Mouse (Mus musculus) right cerebral cortex, postnatal 14 days (tissue): ENCODE data around the gene 1700025C18Rik.

Experiments used
- DNase-seq: peaks from one replicate; pipeline ENCODE4 v3.0.0; 2022

The 1700025C18Rik gene

DNA sequence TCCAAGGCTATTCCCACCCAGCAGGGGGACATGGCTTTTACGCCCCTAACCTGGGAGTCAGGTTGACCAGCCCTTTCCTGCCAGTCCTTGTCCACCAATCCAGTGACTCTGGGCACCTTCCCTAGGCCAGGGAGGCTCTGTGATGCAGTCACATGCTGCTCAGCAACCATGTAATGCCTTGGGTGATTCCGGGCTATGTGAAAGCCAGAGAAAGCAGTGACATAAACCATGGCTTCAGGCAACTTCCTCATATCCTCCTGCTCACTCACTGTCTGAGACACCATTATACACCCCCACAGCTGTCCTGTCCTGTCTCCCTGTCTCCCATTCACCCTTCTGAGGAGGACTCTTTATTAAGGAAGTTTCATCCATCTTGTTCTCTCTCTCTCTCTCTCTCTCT lies at the start of gene 1700025C18Rik:
Gene 1700025C18Rik, minus strand, starts transcription at position 101 of the 400 bp plus-strand sequence.
- no peak for DNase-seq

- DNase-seq, result no peak
Observed at GRCm38 (mm10) chr2:165136049-165136448, 45.5 kb upstream of the 1700025C18Rik start.

GRCm38 (mm10) chr2:165133566-165133965 lies 43.0 kb upstream of the 1700025C18Rik start:
- DNase-seq, result no peak

DNA sequence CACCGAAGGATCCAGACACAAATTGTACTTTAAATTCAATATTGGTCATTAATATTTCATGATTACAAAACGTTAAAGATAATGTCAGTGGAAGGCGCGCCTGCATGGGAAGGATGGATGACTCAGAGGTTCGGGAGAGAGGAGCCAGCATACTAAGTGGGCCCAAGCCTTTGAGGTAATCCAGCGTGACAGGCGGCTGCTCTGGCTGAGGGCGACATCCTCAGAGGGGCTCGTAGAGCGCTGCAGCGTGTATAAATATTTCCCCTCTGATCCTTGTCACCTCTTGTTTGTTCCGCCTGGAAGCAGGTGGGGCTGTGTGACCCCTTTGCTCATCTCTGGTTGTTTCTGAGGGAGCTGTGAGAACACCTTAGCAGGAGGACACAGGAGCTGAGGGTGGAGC lies 40.9 kb upstream of the 1700025C18Rik start:
- DNase-seq, result no peak

- no peak for DNase-seq
Observed at GRCm38 (mm10) chr2:165129189-165129588, 38.6 kb upstream of the 1700025C18Rik start.

DNA sequence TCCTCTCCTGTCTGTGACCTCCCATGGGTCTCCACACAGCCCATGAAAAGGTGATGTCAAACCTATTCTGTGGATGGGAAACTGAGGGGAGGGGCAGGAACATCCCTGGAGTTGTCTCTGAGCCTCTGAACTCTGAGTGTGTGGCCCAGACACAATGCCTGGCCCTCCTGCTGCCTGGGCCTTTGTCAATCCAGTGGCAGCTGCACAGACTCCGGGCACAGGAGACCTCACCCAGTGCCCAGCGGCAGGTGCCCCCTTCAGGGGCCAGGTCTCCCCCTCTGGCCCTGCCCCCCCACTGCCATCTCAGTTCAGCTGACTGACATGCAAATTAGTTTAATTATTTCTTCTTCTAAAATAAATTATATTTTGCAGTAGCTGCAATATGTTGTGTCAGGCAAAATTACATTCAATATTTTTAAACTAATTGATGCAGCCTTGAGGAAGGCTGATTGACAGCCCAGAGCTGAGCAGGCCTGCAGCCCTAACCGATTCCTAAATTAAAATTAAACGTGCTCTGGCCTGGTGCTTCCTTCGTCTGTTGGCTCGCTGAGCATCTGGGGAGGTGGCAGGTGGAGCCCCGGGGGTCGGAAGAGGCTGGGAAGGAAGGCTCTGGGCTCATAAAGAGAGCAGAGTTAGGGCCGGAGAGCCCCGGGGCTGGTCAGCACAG lies 36.5 kb upstream of the 1700025C18Rik start:
- DNase-seq, result no peak

DNA sequence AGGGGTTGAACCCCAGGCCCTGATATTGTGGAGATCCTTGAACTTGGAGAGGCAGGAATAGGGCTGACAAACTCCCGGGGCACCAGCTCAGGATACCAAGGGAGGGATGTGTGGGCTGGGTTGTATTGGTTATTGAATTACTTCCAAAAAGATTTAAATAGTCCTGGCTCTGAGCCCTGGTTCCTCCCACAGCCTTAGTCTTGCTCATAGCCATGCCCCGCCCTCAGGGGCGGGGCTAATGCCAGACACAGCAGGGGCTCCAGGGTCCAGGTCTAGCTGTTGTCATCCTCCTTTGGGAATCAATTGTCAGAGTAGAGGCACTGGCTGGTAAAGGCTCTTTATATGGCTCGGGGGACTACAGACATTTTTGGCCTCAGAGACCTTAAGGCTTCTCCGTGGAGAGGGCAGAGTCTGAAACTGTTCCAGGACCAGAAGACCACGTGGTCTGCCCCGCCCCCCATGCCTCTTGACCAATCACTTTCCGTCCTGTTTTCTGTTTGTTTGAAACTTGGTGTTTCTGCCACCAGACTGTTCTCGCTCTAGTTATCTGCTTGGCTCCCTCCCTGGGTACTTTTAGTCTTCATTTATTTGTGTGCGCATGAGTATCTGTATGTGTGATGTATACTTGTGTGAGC lies 30.8 kb upstream of the 1700025C18Rik start:
- DNase-seq, result no peak

DNA sequence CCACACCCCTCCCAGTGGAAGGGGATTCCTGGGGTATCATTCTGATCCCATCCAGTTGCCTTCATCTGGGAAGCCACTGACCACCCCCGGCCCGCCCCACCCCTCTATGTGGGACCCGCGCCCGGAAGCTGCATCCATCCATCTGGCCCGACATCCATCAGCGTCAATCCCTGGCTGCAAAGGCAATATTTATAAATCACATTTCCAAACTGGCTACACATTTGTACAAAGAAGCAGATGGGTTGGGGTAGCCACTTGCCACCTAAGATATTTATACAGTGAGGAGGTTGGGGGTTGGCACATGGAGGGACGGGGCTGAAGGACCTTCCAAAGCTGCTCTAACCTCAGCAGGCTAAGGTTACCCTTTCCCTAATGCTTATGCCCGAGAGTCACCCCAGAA lies 30.2 kb upstream of the 1700025C18Rik start:
- DNase-seq, result no peak

DNA sequence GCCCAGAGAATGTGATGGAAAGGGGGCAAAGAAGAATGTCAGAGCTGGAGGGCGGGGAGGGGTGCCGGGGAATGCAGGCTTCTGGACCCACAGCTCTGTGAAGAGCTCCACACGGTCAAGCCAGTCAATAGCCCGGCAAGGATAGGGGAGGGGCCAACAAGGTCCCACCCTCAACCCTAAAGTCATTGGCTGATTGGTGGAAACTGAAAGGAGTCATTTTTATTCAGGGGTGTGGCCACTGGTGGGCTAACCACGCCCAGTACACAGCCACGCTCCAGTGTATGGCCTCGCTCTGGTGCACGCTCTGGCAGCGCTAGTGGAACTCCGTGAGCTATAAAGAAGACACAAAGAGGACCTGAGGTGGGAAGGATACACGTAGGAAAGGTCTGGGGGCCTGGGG lies 23.2 kb upstream of the 1700025C18Rik start:
- DNase-seq, result no peak

DNA sequence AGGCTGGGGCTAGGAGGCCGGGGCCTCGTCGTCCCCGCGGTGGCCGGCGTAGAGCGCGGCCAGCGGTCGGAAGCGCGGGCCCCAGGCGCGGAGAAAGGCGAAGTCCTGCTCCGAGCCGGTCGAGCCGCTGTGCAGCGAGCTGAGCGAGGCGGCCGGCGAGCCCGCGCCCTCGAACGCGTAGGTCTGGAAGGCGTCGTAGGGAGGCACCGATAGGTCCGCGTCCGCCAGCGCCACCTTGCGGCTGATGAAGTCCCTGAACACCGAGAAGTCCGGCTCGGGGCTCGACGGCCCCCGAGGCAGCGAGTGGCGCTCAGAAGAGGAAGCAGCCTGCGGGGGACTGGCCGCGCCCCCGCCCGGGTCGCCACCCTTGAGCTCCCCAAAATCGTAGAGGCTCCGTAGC lies 21.6 kb upstream of the 1700025C18Rik start:
- peak; percentile 88 for DNase-seq

DNA sequence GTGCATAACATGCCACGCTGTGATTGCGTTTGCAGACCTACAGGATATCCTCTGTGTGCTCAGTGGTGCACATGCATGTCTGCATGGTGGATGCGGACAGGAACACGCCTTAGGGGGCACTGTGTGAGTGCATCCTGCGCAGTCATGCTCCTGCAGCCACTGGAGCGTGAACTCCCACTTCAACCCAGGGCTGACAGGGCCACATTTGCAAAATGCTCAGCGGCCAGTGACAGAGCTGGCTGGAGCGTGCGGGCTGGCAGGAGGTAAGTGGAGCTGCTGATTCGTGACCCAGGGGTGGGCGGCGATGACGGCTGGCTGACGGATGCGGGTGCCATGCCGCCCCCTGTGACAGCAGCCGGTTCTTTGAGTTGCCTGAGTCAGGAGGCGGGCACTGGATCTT lies 16.0 kb upstream of the 1700025C18Rik start:
- no peak for DNase-seq

- DNase-seq, result no peak
Observed at GRCm38 (mm10) chr2:165105513-165106079, 15.0 kb upstream of the 1700025C18Rik start.

DNA sequence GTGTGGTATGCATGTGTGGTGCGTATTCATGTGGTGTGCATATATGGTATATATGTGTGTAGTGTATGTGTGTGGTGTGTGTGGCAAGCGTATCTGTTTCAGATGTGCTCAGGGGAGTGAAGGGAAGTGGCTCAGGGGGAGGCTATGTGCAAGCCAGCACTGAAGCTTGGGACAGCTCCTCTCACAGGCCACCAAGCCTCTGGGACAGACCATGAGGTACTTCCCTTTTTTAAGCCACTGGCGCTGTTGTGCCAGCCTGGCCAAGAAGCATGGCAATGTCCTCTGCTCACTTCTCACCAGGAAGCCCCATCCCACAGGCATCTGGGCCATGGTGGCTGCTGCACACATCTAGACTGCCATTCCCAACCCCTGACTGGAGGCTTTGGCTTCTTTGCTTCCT lies 12.4 kb upstream of the 1700025C18Rik start:
- DNase-seq, result no peak

GRCm38 (mm10) chr2:165100749-165101148 lies 10.2 kb upstream of the 1700025C18Rik start:
- no peak for DNase-seq

GRCm38 (mm10) chr2:165098861-165099260 lies 8.3 kb upstream of the 1700025C18Rik start:
- DNase-seq, result no peak

DNA sequence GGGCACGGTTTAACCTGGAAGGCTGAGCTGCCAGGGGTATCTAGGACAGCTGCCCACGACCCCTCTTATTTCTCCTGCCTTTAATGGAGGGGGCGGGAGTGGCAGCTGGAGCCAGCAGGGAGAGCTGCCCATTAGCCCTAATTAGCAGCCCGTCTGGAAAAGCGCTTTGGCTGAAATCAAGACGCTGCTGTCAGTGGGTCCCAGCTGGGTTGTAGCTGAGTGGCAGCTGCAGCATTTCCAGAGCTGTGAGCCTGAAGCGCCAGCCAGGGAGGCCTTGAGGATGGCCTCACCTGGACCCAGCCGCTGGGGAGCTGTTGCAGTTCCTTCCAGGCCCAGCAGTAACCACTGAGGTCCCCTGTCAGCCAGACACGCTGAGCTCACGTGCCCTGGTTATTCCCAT lies 5.8 kb upstream of the 1700025C18Rik start:
- no peak for DNase-seq

DNA sequence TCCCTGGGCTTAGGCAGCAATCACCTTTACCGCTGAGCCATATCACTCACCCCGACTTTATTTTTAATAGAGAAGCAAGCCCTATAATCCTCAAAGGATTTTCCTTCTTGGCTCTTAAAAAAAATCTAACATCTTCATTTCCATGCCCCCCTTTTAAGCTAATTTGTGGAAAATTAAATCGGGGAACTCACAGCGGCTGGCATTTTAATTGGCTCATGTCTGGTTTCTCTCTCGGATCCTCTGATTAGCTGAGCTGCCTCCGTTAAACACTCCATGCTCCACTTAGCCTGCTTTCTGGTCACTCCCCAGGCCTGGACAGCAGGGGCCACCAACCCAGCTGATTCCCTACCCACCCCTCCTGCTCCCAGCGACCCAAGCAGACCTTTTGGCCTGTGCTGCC lies 1.8 kb upstream of the 1700025C18Rik start:
- DNase-seq, result no peak

DNA sequence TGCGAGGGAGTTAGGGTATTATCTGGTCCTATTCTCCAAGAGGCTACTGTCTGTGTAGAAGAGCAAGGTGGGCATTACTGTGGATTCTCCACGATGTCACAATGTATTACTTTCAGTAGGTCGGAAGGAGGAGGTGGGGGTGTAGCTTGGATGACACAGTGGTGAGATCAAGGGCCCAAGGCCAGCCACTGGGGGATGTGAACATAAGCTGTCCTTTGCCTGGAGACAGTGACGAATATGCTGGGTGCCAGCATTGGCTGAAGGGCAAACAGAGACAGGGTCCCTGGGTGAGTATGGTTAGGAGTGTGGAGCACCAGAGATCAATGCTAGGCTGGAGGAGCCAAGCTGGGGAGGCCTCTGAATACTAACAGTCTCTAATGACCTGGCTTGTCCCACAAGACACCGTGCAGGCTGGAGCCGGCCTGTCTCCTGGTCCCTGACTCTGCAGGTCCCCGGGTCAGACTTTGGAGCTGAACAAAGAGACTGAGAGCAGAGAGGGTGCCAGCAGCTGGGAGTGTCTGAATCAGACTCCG lies 949 bp upstream of the 1700025C18Rik start:
- no peak for DNase-seq

GRCm38 (mm10) chr2:165089470-165089869 lies 1.1 kb downstream of the 1700025C18Rik start:
- DNase-seq, result no peak

DNA sequence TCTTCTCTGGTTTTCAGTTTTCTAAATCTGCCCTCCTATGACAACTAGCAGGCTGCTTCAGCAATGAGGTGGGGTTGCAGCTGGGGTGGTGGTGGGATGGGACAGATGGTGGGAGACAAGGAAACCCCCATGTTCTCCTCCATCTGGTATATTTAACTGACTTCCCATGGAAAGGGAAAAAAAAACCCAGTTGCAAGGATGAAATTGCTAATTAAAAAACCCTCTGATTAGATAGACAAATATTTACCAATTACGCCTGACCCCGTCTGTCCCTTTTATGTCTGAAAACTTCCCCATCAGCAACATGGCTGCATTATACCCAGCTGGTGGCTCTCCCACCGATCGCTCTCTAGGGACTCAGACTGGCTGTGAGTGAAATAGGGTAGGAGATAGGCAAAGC lies 3.9 kb downstream of the 1700025C18Rik start:
- no peak for DNase-seq

DNA sequence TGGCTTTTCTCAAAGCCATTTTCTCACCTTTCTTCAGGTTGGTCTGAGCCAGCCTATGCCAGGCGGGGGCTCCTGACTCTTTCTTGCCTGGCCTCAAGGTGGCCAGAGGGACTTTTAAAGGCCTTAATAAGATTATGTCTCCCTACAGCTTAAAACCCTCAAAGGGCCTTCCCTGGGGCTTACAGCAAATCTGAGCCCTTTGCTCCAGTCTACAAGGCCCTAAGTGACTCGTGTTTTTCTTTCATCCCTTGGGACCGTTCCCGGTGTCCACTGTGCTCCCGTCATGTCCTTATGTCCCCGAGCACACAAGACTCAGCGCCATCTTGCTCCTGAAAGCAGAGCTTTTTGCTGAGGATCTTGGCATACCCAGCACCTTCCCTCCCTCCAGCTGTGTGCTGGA lies 9.3 kb downstream of the 1700025C18Rik start:
- DNase-seq, result no peak

GRCm38 (mm10) chr2:165080657-165081056 lies 9.9 kb downstream of the 1700025C18Rik start:
- DNase-seq, result no peak

- DNase-seq, result peak; percentile 39
Observed at GRCm38 (mm10) chr2:165078605-165079004, 11.9 kb downstream of the 1700025C18Rik start.

- DNase-seq, result no peak
Observed at GRCm38 (mm10) chr2:165078045-165078444, 12.5 kb downstream of the 1700025C18Rik start.
